Mouse (Mus musculus): ENCODE measurements around the gene Clca3a1. TPM values are rescaled to one million over a fixed set of nuclear protein-coding genes. Genes with fewer than 3 reads are reported as not detected.
"Not testable (repeated sequence)": the region's sequence is repeated elsewhere in the genome, so short reads cannot be mapped to it uniquely, and the experiment has no call there.

The Clca3a1 gene
- polyA plus RNA-seq, 1 experiment from 2014 or later = 18.6 TPM

- not testable (repeated sequence) for H3K9me3 ChIP-seq; H3K27me3 ChIP-seq (replicated peaks); H3K4me3 ChIP-seq; H3K27ac ChIP-seq (replicated peaks); ATAC-seq (ENCODE audit: extremely low read depth, insufficient number of reproducible peaks, low FRiP score, low TSS enrichment); H3K4me1 ChIP-seq; H3K9ac ChIP-seq; H3K4me2 ChIP-seq
- H3K36me3 ChIP-seq = peaks cover 33% of the 10 kb centered on the region
- 58% methylated on average over 20 of the region's 21 CpGs for WGBS
Observed at GRCm38 (mm10) chr3:144749062-144749963, 11.5 kb downstream of the Clca3a1 start.

DNA sequence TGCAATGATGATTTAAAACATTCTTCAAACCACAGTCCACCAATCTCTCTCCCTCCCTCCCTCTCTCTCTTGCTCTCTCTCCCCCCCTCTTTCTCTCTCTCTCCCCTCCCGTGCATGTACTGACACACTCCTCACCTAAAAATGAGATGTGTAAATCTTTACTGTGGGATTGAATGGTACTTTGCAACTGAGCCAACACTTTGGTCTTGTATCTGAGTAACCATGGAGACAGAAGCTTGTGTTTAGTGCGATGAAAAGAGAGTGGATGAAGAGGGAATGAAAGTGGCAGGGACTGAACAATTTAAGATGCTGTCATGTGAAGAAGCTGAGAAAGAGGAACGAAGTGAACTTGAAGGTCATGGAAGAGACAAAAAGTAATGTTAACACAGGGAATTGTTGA, 13.1 kb downstream of the Clca3a1 start:
- H3K27me3 ChIP-seq (replicated peaks); H3K9me3 ChIP-seq; H3K27ac ChIP-seq (replicated peaks); H3K4me1 ChIP-seq; H3K4me2 ChIP-seq; H3K9ac ChIP-seq; ATAC-seq (ENCODE audit: extremely low read depth, insufficient number of reproducible peaks, low FRiP score, low TSS enrichment); H3K4me3 ChIP-seq: not testable (repeated sequence)
- H3K36me3 ChIP-seq = peaks cover 23% of the 10 kb centered on the region
- 28% methylated on average over 3 of the region's 3 CpGs for WGBS

DNA sequence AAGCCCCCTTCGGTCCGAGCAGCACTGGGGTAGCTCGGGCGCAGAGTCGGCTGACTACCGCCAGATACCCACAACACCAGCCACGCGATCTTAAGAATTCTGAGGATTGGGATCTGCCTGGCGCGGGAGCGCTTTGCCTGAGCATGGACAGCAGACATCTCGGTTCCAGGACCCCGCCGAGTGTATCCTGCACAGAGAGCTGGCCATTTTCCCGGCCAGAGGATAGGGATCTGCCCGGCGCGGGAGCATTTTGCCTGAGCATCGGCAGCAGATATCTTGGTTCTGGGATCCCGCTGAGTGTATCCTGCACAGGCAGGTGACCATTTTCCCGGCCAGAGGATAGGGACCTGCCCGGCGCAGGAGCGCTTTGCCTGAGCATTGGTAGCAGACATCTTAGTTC, 22.4 kb downstream of the Clca3a1 start:
- not testable (repeated sequence) for H3K4me1 ChIP-seq; H3K4me3 ChIP-seq; H3K27ac ChIP-seq (replicated peaks); ATAC-seq (ENCODE audit: extremely low read depth, insufficient number of reproducible peaks, low FRiP score, low TSS enrichment); H3K9ac ChIP-seq; H3K27me3 ChIP-seq (replicated peaks); H3K9me3 ChIP-seq
- Histone ChIP-seq H3K4me2 (peak overlapping the region; percentile 16; the same call in 1 of the 2 replicates), H3K36me3 (peaks cover 24% of the 10 kb centered on the region)
- 61% methylated on average over 24 of the region's 24 CpGs for WGBS

GRCm38 (mm10) chr3:144736831-144737230, 23.9 kb downstream of the Clca3a1 start:
- WGBS = 21% methylated on average over 9 of the region's 9 CpGs
- Histone ChIP-seq H3K4me3 (no peak overlapping the region), H3K4me2 (no peak overlapping the region), H3K9ac (no peak overlapping the region), H3K27me3 (replicated peaks) (no peaks in the 10 kb centered on the region), H3K4me1 (no peaks in the 10 kb centered on the region), H3K27ac (replicated peaks) (no peak overlapping the region), H3K9me3 (no peaks in the 10 kb centered on the region), H3K36me3 (peaks cover 28% of the 10 kb centered on the region)
- no peak for ATAC-seq (ENCODE audit: extremely low read depth, insufficient number of reproducible peaks, low FRiP score, low TSS enrichment)

DNA sequence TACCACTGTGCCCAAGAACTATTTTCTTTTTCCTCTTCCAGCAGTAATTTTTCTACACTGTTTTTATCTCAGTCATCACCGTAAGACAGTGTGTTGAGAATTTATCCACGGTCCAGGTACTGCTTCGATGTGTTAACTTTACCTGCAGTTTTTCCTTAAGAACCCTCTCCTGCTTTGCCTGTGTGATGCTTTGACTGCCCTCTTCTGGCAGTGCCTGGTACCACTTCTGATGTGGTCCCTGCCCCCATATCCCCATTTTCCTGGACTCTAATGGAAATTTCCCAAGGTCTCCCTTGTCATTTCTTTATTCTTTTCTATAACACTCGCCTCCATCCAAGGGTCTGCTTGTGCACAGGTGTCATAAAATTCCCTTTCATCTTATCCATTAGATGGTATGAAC, 37.3 kb downstream of the Clca3a1 start:
- no peak for ATAC-seq (ENCODE audit: extremely low read depth, insufficient number of reproducible peaks, low FRiP score, low TSS enrichment)
- H3K9ac ChIP-seq = no peak overlapping the region
- H3K4me3 ChIP-seq = no peak overlapping the region
- H3K9me3 ChIP-seq = no peaks in the 10 kb centered on the region
- no peaks in the 10 kb centered on the region for H3K36me3 ChIP-seq
- no peak overlapping the region for H3K4me2 ChIP-seq
- H3K4me1 ChIP-seq = peaks cover 18% of the 10 kb centered on the region
- no peak overlapping the region for H3K27ac ChIP-seq (replicated peaks)
- H3K27me3 ChIP-seq (replicated peaks) = no peaks in the 10 kb centered on the region
- 42% methylated on average over 4 of the region's 4 CpGs for WGBS

DNA sequence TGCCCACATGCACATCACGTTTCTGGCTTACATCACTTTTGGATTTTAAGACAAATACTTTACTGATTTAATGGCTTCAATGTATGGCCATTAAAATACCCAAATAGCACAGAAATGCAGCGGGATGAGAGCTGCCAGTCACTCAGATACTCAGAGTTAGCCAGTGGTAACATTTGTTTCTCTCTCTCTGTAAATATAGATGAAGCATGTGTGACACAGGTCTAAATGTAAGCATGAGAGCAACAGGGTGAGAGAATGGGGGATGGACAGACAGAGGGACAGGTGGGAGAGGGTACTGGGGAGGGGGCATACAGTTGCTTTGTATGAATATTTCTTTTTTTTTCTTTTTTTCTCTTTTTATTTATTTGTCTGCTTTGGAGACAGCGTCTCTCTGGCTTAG, 38.2 kb downstream of the Clca3a1 start:
- H3K4me2 ChIP-seq; H3K27me3 ChIP-seq (replicated peaks); H3K36me3 ChIP-seq; H3K27ac ChIP-seq (replicated peaks); ATAC-seq (ENCODE audit: extremely low read depth, insufficient number of reproducible peaks, low FRiP score, low TSS enrichment); H3K9ac ChIP-seq; H3K9me3 ChIP-seq; H3K4me3 ChIP-seq: not testable (repeated sequence)
- WGBS = 83% methylated on average over 3 of the region's 3 CpGs
- H3K4me1 ChIP-seq = peaks cover 26% of the 10 kb centered on the region

DNA sequence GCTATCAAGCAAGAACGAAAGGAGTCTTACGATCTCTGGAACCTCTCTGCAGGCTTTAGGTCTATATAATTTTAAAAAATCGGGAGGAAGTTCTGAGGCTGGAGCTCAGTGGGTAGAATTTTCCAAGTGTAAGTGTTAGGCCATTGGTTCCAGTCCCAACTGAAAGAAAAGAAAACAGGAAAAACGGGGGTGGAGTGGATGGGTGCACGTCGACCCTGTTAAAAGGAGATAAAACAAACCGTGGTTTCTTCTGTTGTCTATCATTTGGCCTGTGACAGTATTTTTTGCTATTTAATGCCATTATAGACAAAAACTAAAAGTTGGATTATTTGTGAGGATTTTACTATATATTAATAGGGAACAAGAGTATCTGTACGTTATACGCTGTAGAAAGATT, 38.9 kb downstream of the Clca3a1 start:
- H3K4me2 ChIP-seq = peak overlapping the region; percentile 70
- H3K27ac ChIP-seq (replicated peaks) = peak overlapping the region; percentile 100
- H3K4me3 ChIP-seq = no peak overlapping the region
- H3K27me3 ChIP-seq (replicated peaks) = no peaks in the 10 kb centered on the region
- no peaks in the 10 kb centered on the region for H3K9me3 ChIP-seq
- H3K36me3 ChIP-seq = no peaks in the 10 kb centered on the region
- 61% methylated on average over 9 of the region's 9 CpGs for WGBS
- no peak overlapping the region for H3K9ac ChIP-seq
- peaks cover 31% of the 10 kb centered on the region for H3K4me1 ChIP-seq
- ATAC-seq (ENCODE audit: extremely low read depth, insufficient number of reproducible peaks, low FRiP score, low TSS enrichment) = no peak

DNA sequence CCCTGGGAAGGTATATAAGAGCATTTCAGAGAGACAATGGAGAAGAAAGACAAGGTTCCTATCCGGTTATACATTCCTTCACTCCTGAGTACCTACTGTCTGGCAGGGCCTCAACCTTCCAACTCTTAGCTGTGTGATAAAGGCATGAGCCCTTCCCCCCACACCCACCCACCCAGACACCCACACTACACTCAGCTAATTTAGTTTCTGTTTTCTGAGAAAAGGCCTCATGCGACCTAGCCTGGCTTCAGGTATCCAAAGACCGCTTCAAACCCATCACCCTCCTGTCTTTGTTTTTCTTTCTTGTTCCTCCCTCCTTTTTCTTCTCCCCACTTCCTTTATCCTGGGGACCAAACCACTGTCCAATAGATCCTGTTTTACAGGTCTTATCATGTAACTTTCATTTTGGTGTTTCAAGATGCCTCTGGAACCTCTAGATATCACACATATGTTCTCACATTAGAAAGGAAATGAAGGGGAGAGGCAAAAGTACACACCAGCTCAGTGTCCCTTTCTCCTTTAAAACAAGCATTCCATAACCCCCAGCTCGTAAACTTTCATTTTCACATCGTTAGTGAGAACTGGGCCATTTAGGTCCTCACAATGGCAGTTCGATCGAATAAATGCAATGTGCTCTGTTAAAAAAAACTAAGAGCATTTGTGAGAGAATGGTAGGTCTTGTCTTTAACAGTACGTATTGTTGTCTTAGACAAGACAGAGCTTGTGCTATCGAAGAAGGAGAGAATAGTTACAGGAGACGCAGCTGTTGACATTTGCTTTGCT, 39.5 kb downstream of the Clca3a1 start:
- H3K27ac ChIP-seq (replicated peaks) = peak overlapping the region; percentile 100
- no peaks in the 10 kb centered on the region for H3K36me3 ChIP-seq
- H3K9me3 ChIP-seq = no peaks in the 10 kb centered on the region
- ATAC-seq (ENCODE audit: extremely low read depth, insufficient number of reproducible peaks, low FRiP score, low TSS enrichment) = no peak
- peak overlapping the region; percentile 78 for H3K9ac ChIP-seq
- peaks cover 37% of the 10 kb centered on the region for H3K4me1 ChIP-seq
- H3K4me3 ChIP-seq = peak overlapping the region; percentile 84
- 75% methylated on average over 10 of the region's 10 CpGs for WGBS
- no peaks in the 10 kb centered on the region for H3K27me3 ChIP-seq (replicated peaks)
- H3K4me2 ChIP-seq = peak overlapping the region; percentile 70

DNA sequence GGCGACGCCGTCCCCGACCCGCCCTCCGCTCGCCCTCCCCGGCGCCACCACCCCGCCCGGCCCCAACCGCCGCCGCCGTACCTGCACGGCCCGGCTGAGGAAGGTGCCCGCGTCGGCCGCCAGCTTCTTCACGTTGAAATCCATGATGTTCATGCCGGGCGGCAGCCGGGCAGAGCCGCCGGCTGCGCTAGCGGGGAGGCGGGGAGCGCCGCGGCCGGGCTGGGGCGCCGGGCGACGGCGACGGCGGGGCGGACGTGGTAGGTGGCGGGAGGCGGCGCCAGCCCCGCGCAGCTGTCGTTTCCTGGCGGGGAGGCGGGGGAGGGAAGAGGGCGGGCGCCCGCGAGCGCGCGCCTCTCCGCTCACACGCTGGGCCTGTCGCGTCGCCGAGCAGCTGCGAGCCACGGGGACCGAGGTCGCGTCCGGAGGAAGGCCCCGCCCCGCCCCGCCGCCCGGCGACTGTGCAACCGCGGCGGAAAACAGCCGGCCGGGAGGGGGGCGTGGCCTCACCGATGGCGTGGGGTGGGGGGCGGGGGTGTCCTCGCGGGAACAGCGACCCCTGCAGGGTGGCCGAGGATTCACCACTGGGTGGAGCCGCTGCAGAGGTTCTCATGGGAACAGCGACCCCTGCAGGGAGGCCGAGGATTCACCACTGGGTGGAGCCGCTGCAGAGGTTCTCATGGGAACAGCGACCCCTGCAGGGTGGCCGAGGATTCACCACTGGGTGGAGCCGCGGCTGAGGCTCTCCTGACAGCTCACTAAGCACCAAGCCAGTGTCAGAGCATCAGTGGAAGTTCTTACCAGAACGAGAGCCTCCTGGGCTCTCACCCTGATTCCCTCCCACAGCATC, 40.7 kb downstream of the Clca3a1 start, which contains the start of gene Sh3glb1:
Gene Sh3glb1, minus strand, starts transcription at position 435 of the 847 bp plus-strand sequence.
- Histone ChIP-seq H3K9ac (peak within 1 kb of the TSS; percentile 98), H3K4me1 (peaks cover 46% of the 10 kb centered on the region), H3K4me2 (peak within 1 kb of the TSS; percentile 79), H3K36me3 (no peaks in the 10 kb centered on the region), H3K27ac (replicated peaks) (peak within 1 kb of the TSS; percentile 100), H3K9me3 (no peaks in the 10 kb centered on the region), H3K4me3 (peak within 1 kb of the TSS; percentile 84), H3K27me3 (replicated peaks) (no peaks in the 10 kb centered on the region)
- WGBS = under 1% methylated on average over 91 of the region's 98 CpGs
- peak; percentile 89 for ATAC-seq (ENCODE audit: extremely low read depth, insufficient number of reproducible peaks, low FRiP score, low TSS enrichment)

GRCm38 (mm10) chr3:144719088-144719900, 41.5 kb downstream of the Clca3a1 start:
- ATAC-seq (ENCODE audit: extremely low read depth, insufficient number of reproducible peaks, low FRiP score, low TSS enrichment) = peak; percentile 59
- peaks cover 54% of the 10 kb centered on the region for H3K4me1 ChIP-seq
- WGBS = under 1% methylated on average over 32 of the region's 56 CpGs

More at GRCm38 (mm10) chr3:144719088-144719900, 41.5 kb downstream of the Clca3a1 start:
- peak overlapping the region; percentile 84 for H3K4me3 ChIP-seq
- H3K9me3 ChIP-seq = no peaks in the 10 kb centered on the region
- H3K4me2 ChIP-seq = peak overlapping the region; percentile 79
- H3K27me3 ChIP-seq (replicated peaks) = no peaks in the 10 kb centered on the region
- peak overlapping the region; percentile 100 for H3K27ac ChIP-seq (replicated peaks)
- no peaks in the 10 kb centered on the region for H3K36me3 ChIP-seq
- peak overlapping the region; percentile 98 for H3K9ac ChIP-seq
